Comparison of ENCODE assay signal across 12 mouse cellular contexts in the genomic region with DNA sequence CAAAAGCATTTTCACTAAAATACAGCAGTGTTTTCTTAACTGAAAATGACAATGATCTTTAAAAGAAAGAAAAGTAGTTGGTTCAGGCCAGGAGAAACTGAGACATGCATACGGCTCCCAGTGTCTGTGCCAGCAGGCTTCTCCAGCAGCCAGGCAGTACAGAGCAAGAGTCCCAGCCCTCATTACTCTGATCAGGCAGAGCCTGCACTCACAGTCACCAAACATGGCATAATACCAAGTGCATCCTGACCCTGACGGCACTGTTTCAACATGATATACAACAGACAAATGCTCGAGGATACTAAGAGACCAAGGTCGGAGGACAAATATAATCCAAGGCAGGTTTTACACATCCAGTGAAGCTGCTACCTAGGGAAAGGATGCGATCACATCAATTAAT. TPM values are rescaled to one million over a fixed set of nuclear protein-coding genes. Genes with fewer than 3 reads are reported as not detected.
DNase-seq lines count a peak whose midpoint lies in the region; ATAC-seq and TF ChIP-seq lines count a peak whose summit lies in the region.
"Had no signal": no experiment of that assay in that cellular context is flagged by ENCODE, and none has a peak within 500 bp of the region (broad histone marks: within the 10 kb centered on the region; RNA-seq: fewer than 3 reads in every experiment).

No protein-coding gene starts in this region.

- no peak overlapping the region for H3K4me3 ChIP-seq in heart, embryonic 10.5 days
- H3K4me3 ChIP-seq in liver, adult 2 months (ENCODE audit: insufficient read depth, low read depth, low read length), result no peak overlapping the region
- H3K4me3 ChIP-seq in liver, embryonic 12.5 days, result no peak overlapping the region
- no peak overlapping the region for H3K4me3 ChIP-seq in hindbrain, embryonic 16.5 days (ENCODE audit: low read length)
- H3K4me3 ChIP-seq: midbrain, embryonic 12.5 days had no signal

- H3K27ac ChIP-seq in heart, embryonic 10.5 days, result 0 out of 2 replicates have a peak overlapping the region, but pooled peaks have one; percentile 29
- H3K27ac ChIP-seq in liver, adult 2 months (replicated peaks; ENCODE audit: insufficient read depth, low read depth, low read length), result no peak overlapping the region
- no peak overlapping the region for H3K27ac ChIP-seq in liver, embryonic 12.5 days
- peak overlapping the region; percentile 57; the same call in 1 of the 2 replicates for H3K27ac ChIP-seq in hindbrain, embryonic 16.5 days (ENCODE audit: low read depth, low read length)
- H3K27ac ChIP-seq: midbrain, embryonic 12.5 days had no signal

- 68% methylated on average over 5 of the region's 5 CpGs for WGBS in heart, embryonic 10.5 days
- WGBS in liver, adult 2 months, result 23% methylated on average over 5 of the region's 5 CpGs
- 73% methylated on average over 5 of the region's 5 CpGs for WGBS in liver, embryonic 12.5 days (ENCODE audit: insufficient replicate concordance)
- 47% methylated on average over 5 of the region's 5 CpGs for WGBS in hindbrain, embryonic 16.5 days

- peaks cover 12% of the 10 kb centered on the region; the same call in 1 of the 2 replicates for H3K79me2 ChIP-seq in liver, adult 2 months (ENCODE audit: control insufficient read depth, insufficient read depth, low read length)

- intact Hi-C loops in heart, postnatal 10 days (cut with DNase I), result no loop called here

- no peak overlapping the region for H3K4me2 ChIP-seq in liver, embryonic 12.5 days
- H3K4me2 ChIP-seq in hindbrain, embryonic 16.5 days (ENCODE audit: low read length), result no peak overlapping the region
- H3K4me2 ChIP-seq: midbrain, embryonic 12.5 days had no signal

- no peaks in the 10 kb centered on the region for H3K9me3 ChIP-seq in heart, embryonic 10.5 days
- no peaks in the 10 kb centered on the region for H3K9me3 ChIP-seq in liver, embryonic 12.5 days (replicated peaks)
- H3K9me3 ChIP-seq in hindbrain, embryonic 16.5 days (ENCODE audit: control insufficient read depth, low read length), result no peaks in the 10 kb centered on the region
- H3K9me3 ChIP-seq: midbrain, embryonic 12.5 days had no signal

- no peaks in the 10 kb centered on the region for H3K27me3 ChIP-seq in heart, embryonic 10.5 days (ENCODE audit: insufficient read depth, poor library complexity, severe bottlenecking)
- H3K27me3 ChIP-seq in liver, adult 2 months (ENCODE audit: control insufficient read depth, insufficient read depth, low read length), result no peaks in the 10 kb centered on the region
- no peaks in the 10 kb centered on the region for H3K27me3 ChIP-seq in liver, embryonic 12.5 days (replicated peaks)
- H3K27me3 ChIP-seq in hindbrain, embryonic 16.5 days (replicated peaks; ENCODE audit: control insufficient read depth, insufficient read depth, low read length), result no peaks in the 10 kb centered on the region
- H3K27me3 ChIP-seq: midbrain, embryonic 12.5 days had no signal

- H3K4me1 ChIP-seq in heart, embryonic 10.5 days, result peaks cover 27% of the 10 kb centered on the region
- peaks cover 18% of the 10 kb centered on the region; the same call in 1 of the 2 replicates for H3K4me1 ChIP-seq in liver, adult 2 months (ENCODE audit: control insufficient read depth, insufficient read depth, low read length)
- peaks cover 48% of the 10 kb centered on the region for H3K4me1 ChIP-seq in liver, embryonic 12.5 days
- H3K4me1 ChIP-seq in hindbrain, embryonic 16.5 days (ENCODE audit: control insufficient read depth, insufficient read depth, low read depth, low read length), result peaks cover 10% of the 10 kb centered on the region

- no peak for ATAC-seq in liver, embryonic 12.5 days
- ATAC-seq in hindbrain, embryonic 16.5 days, result peak; percentile 61; the same call in 1 of the 2 replicates

- H3K36me3 ChIP-seq in heart, embryonic 10.5 days, result peaks cover 19% of the 10 kb centered on the region
- peaks cover 7% of the 10 kb centered on the region; the same call in 1 of the 2 replicates for H3K36me3 ChIP-seq in liver, adult 2 months (ENCODE audit: control insufficient read depth, insufficient read depth, low read length)
- H3K36me3 ChIP-seq in liver, embryonic 12.5 days, result peaks cover 18% of the 10 kb centered on the region; the same call in 1 of the 2 replicates
- H3K36me3 ChIP-seq in hindbrain, embryonic 16.5 days (ENCODE audit: control insufficient read depth, insufficient read depth, low read length), result peaks cover 4% of the 10 kb centered on the region; the same call in 1 of the 2 replicates

- no peak overlapping the region for H3K9ac ChIP-seq in liver, adult 2 months (ENCODE audit: low read depth, low read length)
- no peak overlapping the region for H3K9ac ChIP-seq in liver, embryonic 12.5 days
- no peak overlapping the region for H3K9ac ChIP-seq in hindbrain, embryonic 16.5 days (ENCODE audit: low read depth, low read length)
- H3K9ac ChIP-seq: midbrain, embryonic 12.5 days had no signal

- no peak for TF ChIP-seq POLR2A in liver, adult 2 months (IDR thresholded peaks at IDR 0.05; ENCODE audit: extremely low read depth, insufficient read depth, low read length)

- DNase-seq in heart, embryonic 10.5 days (ENCODE audit: low spot score), result no peak
- DNase-seq in heart, postnatal 10 days, result no peak
- DNase-seq in liver, adult 2 months (ENCODE audit: extremely low read depth, low read depth, low spot score), result peak; percentile 93
- DNase-seq in adrenal gland, adult 8-10 months, result peak; percentile 68
- DNase-seq in cerebellum, adult 9-11 months, result no peak
- no peak for DNase-seq in cerebellum, postnatal 36 days
- DNase-seq: gastrocnemius, postnatal 25 days; kidney, postnatal 10 days; right cerebral cortex, postnatal 14 days had no signal

- TF ChIP-seq CTCF in liver, adult 2 months (IDR thresholded peaks at IDR 0.05; ENCODE audit: low read depth, low read length), result no peak

RNA-seq across cellular contexts. Expression of a gene that starts 31.2 kb away (rescaled TPM):
- 19.2 and 26.6 TPM in 2 replicates for polyA plus RNA-seq in heart, embryonic 10.5 days (2016; fragmentation: Nextera tagmentation; extraction: Ambion mirVana)
- 10 to 100 TPM; 29.4 to 39.1 TPM for total RNA-seq in heart, postnatal 10 days (2021)
- total RNA-seq in liver, adult 2 months (2014; rRNA removed), result 16.3 and 18.7 TPM in 2 replicates
- 33.3 and 54.3 TPM in 2 replicates for polyA plus RNA-seq in liver, adult 2 months (2012; rRNA removed)
- polyA plus RNA-seq in liver, embryonic 12.5 days (2016; fragmentation: Nextera tagmentation; extraction: Ambion mirVana), result 13.4 and 15.0 TPM in 2 replicates
- total RNA-seq in adrenal gland, adult 8-10 months (2022), result 10 to 100 TPM; 41.5 to 57.4 (median 47.3) TPM
- 6.1 and 13.5 TPM in 2 replicates for polyA plus RNA-seq in hindbrain, embryonic 16.5 days (2015; fragmentation: Nextera tagmentation; extraction: Ambion mirVana)

Comparison
In these comparisons a context has a peak if more than half of its experiments do, and no peak if none do; other contexts are left out.
1. DNase-seq: peak in liver, adult 2 months (single experiment) and adrenal gland, adult 8-10 months (single experiment); none in heart, embryonic 10.5 days (single experiment), heart, postnatal 10 days (0 of 2), cerebellum, adult 9-11 months (single experiment) and cerebellum, postnatal 36 days (0 of 2).
2. H3K27ac ChIP-seq: peak in heart, embryonic 10.5 days (single experiment) and hindbrain, embryonic 16.5 days (single experiment); none in liver, adult 2 months (single experiment) and liver, embryonic 12.5 days (single experiment).